Mouse (Mus musculus): Measurements from ENCODE around the gene Defb28. TPM values are rescaled to one million over a fixed set of nuclear protein-coding genes. Genes with fewer than 3 reads are reported as not detected.

Gene Defb28
- polyA plus RNA-seq, 1 experiment from 2014 or later = not detected

Other genes starting within 250 kb of the Defb28 start
- gene Tbc1d20, start 224.4 kb upstream of the Defb28 start, polyA plus RNA-seq (2016; fragmentation: Nextera tagmentation; extraction: Ambion mirVana) = 29.2 and 30.3 TPM in 2 replicates
- 92.2 and 101 TPM in 2 replicates for gene Rbck1, start 185.6 kb upstream of the Defb28 start, polyA plus RNA-seq (2016; fragmentation: Nextera tagmentation; extraction: Ambion mirVana)
- gene Trib3, start 174.2 kb upstream of the Defb28 start, polyA plus RNA-seq (2016; fragmentation: Nextera tagmentation; extraction: Ambion mirVana) = 2.2 and 2.8 TPM in 2 replicates
- gene Nrsn2, start 141.6 kb upstream of the Defb28 start, polyA plus RNA-seq (2016; fragmentation: Nextera tagmentation; extraction: Ambion mirVana) = 1.3 and 3.7 TPM in 2 replicates
- 8.6 and 9.2 TPM in 2 replicates for gene Sox12, start 120.2 kb upstream of the Defb28 start, polyA plus RNA-seq (2016; fragmentation: Nextera tagmentation; extraction: Ambion mirVana)
- 47.7 and 49.8 TPM in 2 replicates for gene Zcchc3, start 103.2 kb upstream of the Defb28 start, polyA plus RNA-seq (2016; fragmentation: Nextera tagmentation; extraction: Ambion mirVana)
- gene 6820408C15Rik, start 102.7 kb upstream of the Defb28 start, polyA plus RNA-seq (2016; fragmentation: Nextera tagmentation; extraction: Ambion mirVana) = 0.99 and 1.2 TPM in 2 replicates
- not detected in 2 replicates for gene Defb23, start 53.6 kb upstream of the Defb28 start, polyA plus RNA-seq (2016; fragmentation: Nextera tagmentation; extraction: Ambion mirVana)
- gene Defb20, start 41.2 kb upstream of the Defb28 start, polyA plus RNA-seq (2016; fragmentation: Nextera tagmentation; extraction: Ambion mirVana) = not detected in 2 replicates
- gene Defb22, start 28.1 kb upstream of the Defb28 start, polyA plus RNA-seq (2016; fragmentation: Nextera tagmentation; extraction: Ambion mirVana) = not detected in 2 replicates
- gene Defb26, start 6.6 kb upstream of the Defb28 start, polyA plus RNA-seq (2016; fragmentation: Nextera tagmentation; extraction: Ambion mirVana) = not detected in 2 replicates
- not detected in 2 replicates for gene Defb29, start 21.8 kb downstream of the Defb28 start, polyA plus RNA-seq (2016; fragmentation: Nextera tagmentation; extraction: Ambion mirVana)
- gene Gm17416, start 51.1 kb downstream of the Defb28 start, polyA plus RNA-seq (2016; fragmentation: Nextera tagmentation; extraction: Ambion mirVana) = not detected in 2 replicates
- not detected in 2 replicates for gene Defb21, start 54.5 kb downstream of the Defb28 start, polyA plus RNA-seq (2016; fragmentation: Nextera tagmentation; extraction: Ambion mirVana)
- gene Defb19, start 62.1 kb downstream of the Defb28 start, polyA plus RNA-seq (2016; fragmentation: Nextera tagmentation; extraction: Ambion mirVana) = not detected in 2 replicates
- gene Defb45, start 81.1 kb downstream of the Defb28 start, polyA plus RNA-seq (2016; fragmentation: Nextera tagmentation; extraction: Ambion mirVana) = not detected in 2 replicates
- not detected in 2 replicates for gene Defb36, start 86.1 kb downstream of the Defb28 start, polyA plus RNA-seq (2016; fragmentation: Nextera tagmentation; extraction: Ambion mirVana)
- not detected in 2 replicates for gene Defb25, start 104.8 kb downstream of the Defb28 start, polyA plus RNA-seq (2016; fragmentation: Nextera tagmentation; extraction: Ambion mirVana)
- gene Rem1, start 108.7 kb downstream of the Defb28 start, polyA plus RNA-seq (2016; fragmentation: Nextera tagmentation; extraction: Ambion mirVana) = 0.26 and 0.33 TPM in 2 replicates
- gene H13, start 151.2 kb downstream of the Defb28 start, polyA plus RNA-seq (2016; fragmentation: Nextera tagmentation; extraction: Ambion mirVana) = 99.2 and 117 TPM in 2 replicates
- gene Mcts2, start 168.8 kb downstream of the Defb28 start, polyA plus RNA-seq (2016; fragmentation: Nextera tagmentation; extraction: Ambion mirVana) = 42.9 and 45.3 TPM in 2 replicates
- gene Id1, start 218.0 kb downstream of the Defb28 start, polyA plus RNA-seq (2016; fragmentation: Nextera tagmentation; extraction: Ambion mirVana) = 70.2 and 86.2 TPM in 2 replicates
- 4.2 and 4.6 TPM in 2 replicates for gene Cox4i2, start 235.9 kb downstream of the Defb28 start, polyA plus RNA-seq (2016; fragmentation: Nextera tagmentation; extraction: Ambion mirVana)